Mouse (Mus musculus) embryonic facial prominence, embryonic 12.5 days (tissue): ENCODE measurements at regions not wholly inside any gene's neighbourhood (a gene's known extent, or its start where the extent isn't known, plus 50 kb on each side); places are given as distances from the start of the nearest gene placed in this dataset. TPM values are rescaled to one million over a fixed set of nuclear protein-coding genes. Genes with fewer than 3 reads are reported as not detected.

Source experiments
- ATAC-seq: fragments of 200-750 bp; cut with Nextera tagmentation; 2 replicates; pipeline ENCODE4 v1.8.0; 2017; ENCODE audit not compliant: insufficient number of reproducible peaks, insufficient read depth, low FRiP score, low TSS enrichment
- H3K27ac ChIP-seq: fragments of 300-500 bp; sonication (generic); 2 replicates; pipeline ENCODE4 v1.5.1; 2016; ENCODE audit warnings: mild to moderate bottlenecking
- H3K27me3 ChIP-seq: fragments of 300-500 bp; sonication (generic); 2 replicates; pipeline ENCODE4 v1.6.1; 2016; ENCODE audit warnings: mild to moderate bottlenecking, moderate library complexity
- H3K36me3 ChIP-seq: fragments of 300-500 bp; sonication (generic); 2 replicates; pipeline ENCODE4 v1.6.1; 2016; ENCODE audit warnings: mild to moderate bottlenecking
- H3K4me1 ChIP-seq: fragments of 300-500 bp; sonication (generic); 2 replicates; pipeline ENCODE4 v1.6.1; 2016
- H3K4me2 ChIP-seq: fragments of 300-500 bp; sonication (generic); replicated peaks from 2 replicates; pipeline ENCODE4 v1.6.1; 2016; ENCODE audit warnings: mild to moderate bottlenecking, moderate library complexity
- H3K4me3 ChIP-seq: fragments of 300-500 bp; sonication (generic); 2 replicates; pipeline ENCODE4 v1.5.1; 2016; ENCODE audit warnings: mild to moderate bottlenecking
- H3K9ac ChIP-seq: fragments of 300-500 bp; sonication (generic); 2 replicates; pipeline ENCODE4 v1.6.1; 2016; ENCODE audit warnings: mild to moderate bottlenecking, moderate library complexity
- H3K9me3 ChIP-seq: fragments of 300-500 bp; sonication (generic); 2 replicates; pipeline ENCODE4 v1.6.1; 2016; ENCODE audit warnings: mild to moderate bottlenecking, moderate library complexity
- WGBS: fragments of 180-500 bp; shearing (Covaris S2); methylation state at CpG from one replicate; pipeline ENCODE4 v1.1.7; 2016; 5-methylcytosine and 5-hydroxymethylcytosine counted together
- microRNA-seq: library from miRNA; unstranded; fragments of <30 nt; microRNA quantifications from one replicate; pipeline ENCODE4, GENCODE M21; 2017

- Histone ChIP-seq H3K4me1 (no peaks in the 10 kb centered on the region), H3K36me3 (no peaks in the 10 kb centered on the region), H3K4me3 (no peak overlapping the region), H3K9ac (no peak overlapping the region), H3K9me3 (no peaks in the 10 kb centered on the region), H3K27ac (no peak overlapping the region), H3K27me3 (no peaks in the 10 kb centered on the region), H3K4me2 (no peak overlapping the region)
- no peak for ATAC-seq
- WGBS: 84% methylated on average over 5 of the region's 5 CpGs
Measured at GRCm38 (mm10) chr13:60536725-60537124, 65.0 kb upstream of the Dapk1 start.

GRCm38 (mm10) chr13:60538110-60538509 lies 63.6 kb upstream of the Dapk1 start:
- ATAC-seq: no peak
- no peak overlapping the region for H3K4me2 ChIP-seq
- no peaks in the 10 kb centered on the region for H3K27me3 ChIP-seq
- whole genome bisulfite sequencing: 50% methylated on average over 8 of the region's 8 CpGs
- H3K9me3 ChIP-seq: no peaks in the 10 kb centered on the region
- no peak overlapping the region for H3K9ac ChIP-seq
- H3K4me3 ChIP-seq: no peak overlapping the region
- no peak overlapping the region for H3K27ac ChIP-seq
- no peaks in the 10 kb centered on the region for H3K4me1 ChIP-seq
- no peaks in the 10 kb centered on the region for H3K36me3 ChIP-seq

GRCm38 (mm10) chr13:60541165-60541564 lies 60.6 kb upstream of the Dapk1 start:
- ATAC-seq: no peak
- Histone ChIP-seq H3K4me2 (no peak overlapping the region), H3K27me3 (no peaks in the 10 kb centered on the region), H3K4me1 (no peaks in the 10 kb centered on the region), H3K9me3 (no peaks in the 10 kb centered on the region), H3K9ac (no peak overlapping the region), H3K27ac (no peak overlapping the region), H3K4me3 (no peak overlapping the region), H3K36me3 (no peaks in the 10 kb centered on the region)
- WGBS: 97% methylated on average over 5 of the region's 5 CpGs

- no peaks in the 10 kb centered on the region for H3K9me3 ChIP-seq
- no peaks in the 10 kb centered on the region for H3K27me3 ChIP-seq
- 0 out of 2 replicates have a peak, but pooled peaks cover 4% of the 10 kb centered on the region for H3K4me1 ChIP-seq
- no peak overlapping the region for H3K27ac ChIP-seq
- H3K9ac ChIP-seq: no peak overlapping the region
- no peak overlapping the region for H3K4me2 ChIP-seq
- no peak for ATAC-seq
- H3K4me3 ChIP-seq: no peak overlapping the region
- 81% methylated on average over 3 of the region's 3 CpGs for WGBS
- no peaks in the 10 kb centered on the region for H3K36me3 ChIP-seq
Measured at GRCm38 (mm10) chr13:60544363-60544762, 57.4 kb upstream of the Dapk1 start.

GRCm38 (mm10) chr13:60545999-60546733 lies 55.6 kb upstream of the Dapk1 start:
- Histone ChIP-seq H3K9me3 (no peaks in the 10 kb centered on the region), H3K4me3 (no peak overlapping the region), H3K27ac (no peak overlapping the region), H3K9ac (no peak overlapping the region), H3K4me1 (0 out of 2 replicates have a peak, but pooled peaks cover 4% of the 10 kb centered on the region), H3K4me2 (no peak overlapping the region), H3K27me3 (no peaks in the 10 kb centered on the region), H3K36me3 (no peaks in the 10 kb centered on the region)
- 73% methylated on average over 2 of the region's 2 CpGs for WGBS
- no peak for ATAC-seq

Small RNA genes lying in the stretch of these regions (microRNA-seq; reads per million reads assigned to microRNA genes)
- not detected for gene Gm24999
- gene Gm25000: not detected
